In genomic region chr4:142302041-142302723, GRCm38 (mm10) we compare ENCODE assay signal across 8 mouse cellular contexts.
DNase-seq lines count a peak whose midpoint lies in the region; ATAC-seq and TF ChIP-seq lines count a peak whose summit lies in the region.

No protein-coding gene starts in this region.

- no peak for DNase-seq in hindbrain, embryonic 10.5 days (ENCODE audit: low spot score)
- no peak for DNase-seq in hindbrain, embryonic 11.5 days (ENCODE audit: low spot score)
- peak; percentile 48 to 49 for DNase-seq in cerebellum, adult 18-20 months
- DNase-seq in hindbrain, postnatal 0 days (ENCODE audit: low spot score) = no peak
- DNase-seq in kidney, postnatal 10 days = no peak
- no peak for DNase-seq in urinary bladder, postnatal 10 days (ENCODE audit: low spot score)
- DNase-seq in thymus, postnatal 4 days = no peak

- no peak overlapping the region for H3K4me2 ChIP-seq in hindbrain, embryonic 11.5 days (replicated peaks; ENCODE audit: low read depth, low read length)
- H3K4me2 ChIP-seq in forebrain, embryonic 16.5 days (ENCODE audit: low read length) = no peak overlapping the region
- H3K4me2 ChIP-seq in hindbrain, postnatal 0 days (ENCODE audit: low read depth, low read length) = no peak overlapping the region

- no peaks in the 10 kb centered on the region for H3K27me3 ChIP-seq in hindbrain, embryonic 10.5 days (ENCODE audit: insufficient read depth, poor library complexity, severe bottlenecking)
- no peaks in the 10 kb centered on the region for H3K27me3 ChIP-seq in hindbrain, embryonic 11.5 days (ENCODE audit: control insufficient read depth, insufficient read depth, low read length)
- no peaks in the 10 kb centered on the region for H3K27me3 ChIP-seq in forebrain, embryonic 16.5 days (replicated peaks; ENCODE audit: control insufficient read depth, insufficient read depth, low read length)
- H3K27me3 ChIP-seq in hindbrain, postnatal 0 days (ENCODE audit: insufficient read depth, low read length) = no peaks in the 10 kb centered on the region

- H3K4me3 ChIP-seq in hindbrain, embryonic 10.5 days = no peak overlapping the region
- no peak overlapping the region for H3K4me3 ChIP-seq in hindbrain, embryonic 11.5 days (ENCODE audit: low read depth, low read length)
- no peak overlapping the region for H3K4me3 ChIP-seq in forebrain, embryonic 16.5 days (replicated peaks; ENCODE audit: low read length)
- H3K4me3 ChIP-seq in hindbrain, postnatal 0 days (ENCODE audit: low read length) = no peak overlapping the region

- H3K27ac ChIP-seq in hindbrain, embryonic 10.5 days = peak overlapping the region; percentile 46
- H3K27ac ChIP-seq in hindbrain, embryonic 11.5 days (ENCODE audit: low read depth, low read length) = no peak overlapping the region
- peak overlapping the region; percentile 8; the same call in 1 of the 2 replicates for H3K27ac ChIP-seq in forebrain, embryonic 16.5 days (ENCODE audit: low read length)
- H3K27ac ChIP-seq in hindbrain, postnatal 0 days = peak overlapping the region; percentile 48

- no peaks in the 10 kb centered on the region for H3K36me3 ChIP-seq in hindbrain, embryonic 10.5 days
- H3K36me3 ChIP-seq in hindbrain, embryonic 11.5 days (ENCODE audit: control insufficient read depth, insufficient read depth, low read length) = no peaks in the 10 kb centered on the region
- H3K36me3 ChIP-seq in forebrain, embryonic 16.5 days (ENCODE audit: control insufficient read depth, insufficient read depth) = no peaks in the 10 kb centered on the region
- H3K36me3 ChIP-seq in hindbrain, postnatal 0 days (ENCODE audit: insufficient read depth, low read length) = no peaks in the 10 kb centered on the region

- TF ChIP-seq CTCF in hindbrain, postnatal 0 days (IDR thresholded peaks at IDR 0.05; ENCODE audit: low read depth) = no peak

- no peak overlapping the region for H3K9ac ChIP-seq in hindbrain, embryonic 11.5 days (ENCODE audit: low read depth, low read length)
- H3K9ac ChIP-seq in forebrain, embryonic 16.5 days (replicated peaks; ENCODE audit: low read depth, low read length) = 0 out of 2 replicates have a peak overlapping the region, but pooled peaks have one; percentile 27
- no peak overlapping the region for H3K9ac ChIP-seq in hindbrain, postnatal 0 days (replicated peaks; ENCODE audit: low read length)

- no peaks in the 10 kb centered on the region for H3K9me3 ChIP-seq in hindbrain, embryonic 10.5 days
- H3K9me3 ChIP-seq in hindbrain, embryonic 11.5 days (ENCODE audit: control insufficient read depth, low read length) = no peaks in the 10 kb centered on the region
- H3K9me3 ChIP-seq in forebrain, embryonic 16.5 days (ENCODE audit: control insufficient read depth, low read length) = no peaks in the 10 kb centered on the region
- no peaks in the 10 kb centered on the region for H3K9me3 ChIP-seq in hindbrain, postnatal 0 days (ENCODE audit: low read length)

- ATAC-seq in hindbrain, embryonic 11.5 days (ENCODE audit: low FRiP score) = no peak
- peak; percentile 21 for ATAC-seq in forebrain, embryonic 16.5 days
- ATAC-seq in hindbrain, postnatal 0 days = no peak

- 36% methylated on average over 8 of the region's 8 CpGs for whole genome bisulfite sequencing in hindbrain, embryonic 10.5 days
- WGBS in hindbrain, embryonic 11.5 days = 41% methylated on average over 8 of the region's 8 CpGs
- WGBS in forebrain, embryonic 16.5 days = 24% methylated on average over 8 of the region's 8 CpGs
- 35% methylated on average over 8 of the region's 8 CpGs for whole genome bisulfite sequencing in hindbrain, postnatal 0 days

- H3K4me1 ChIP-seq in hindbrain, embryonic 10.5 days (replicated peaks) = peaks cover 41% of the 10 kb centered on the region
- H3K4me1 ChIP-seq in hindbrain, embryonic 11.5 days (replicated peaks; ENCODE audit: control insufficient read depth, insufficient read depth, low read length) = peaks cover 13% of the 10 kb centered on the region; the same call in 1 of the 2 replicates
- H3K4me1 ChIP-seq in forebrain, embryonic 16.5 days (replicated peaks; ENCODE audit: control insufficient read depth, insufficient read depth, low read length) = peaks cover 26% of the 10 kb centered on the region
- H3K4me1 ChIP-seq in hindbrain, postnatal 0 days (ENCODE audit: insufficient read depth, low read length) = peaks cover 21% of the 10 kb centered on the region

Comparison
In these comparisons a context has a peak if more than half of its experiments do, and no peak if none do; other contexts are left out.
1. DNase-seq: peak in cerebellum, adult 18-20 months (2 of 2); none in hindbrain, embryonic 10.5 days (single experiment), hindbrain, embryonic 11.5 days (single experiment), hindbrain, postnatal 0 days (single experiment), kidney, postnatal 10 days (single experiment), urinary bladder, postnatal 10 days (single experiment) and thymus, postnatal 4 days (single experiment).